Mouse (Mus musculus) olfactory bulb, adult 2 months (tissue): ENCODE data around the gene Arl1.

Experiments used
- CTCF ChIP-seq: fragments of 200-500 bp; IDR thresholded peaks from 2 replicates; pipeline ENCODE4 v1.5.1; 2012; ENCODE audit warnings: low read depth, mild to moderate bottlenecking, low read length, moderate library complexity; ENCODE audit not compliant: insufficient read depth
- POLR2A ChIP-seq: fragments of 200-500 bp; IDR thresholded peaks from 2 replicates; pipeline ENCODE4 v1.6.1; 2012; ENCODE audit warnings: mild to moderate bottlenecking, low read depth, low read length, moderate library complexity; ENCODE audit not compliant: insufficient read depth

- TF ChIP-seq CTCF = no peak
- peak; percentile 54; the same call in 1 of the 2 replicates for TF ChIP-seq POLR2A
Measured at GRCm38 (mm10) chr10:88730571-88731495, at the start of gene Arl1.
